Mouse (Mus musculus): ENCODE measurements around the gene Dnajb12.

- TF ChIP-seq POLR2A (IDR thresholded peaks at IDR 0.05; ENCODE audit: insufficient read depth, low read depth, low read length) (no peak), CTCF (IDR thresholded peaks at IDR 0.05) (no peak)
Observed at GRCm38 (mm10) chr10:59880029-59880386, 652 bp downstream of the Dnajb12 start.

Data from heart, adult 2 months (tissue).